In genomic region chr3:86135886-86136563, GRCm38 (mm10) we compare ENCODE assay signal across 22 mouse cellular contexts. TPM values are rescaled to one million over a fixed set of nuclear protein-coding genes. Genes with fewer than 3 reads are reported as not detected.
DNase-seq lines count a peak whose midpoint lies in the region; ATAC-seq lines count a peak whose summit lies in the region.
"Had no signal": no experiment of that assay in that cellular context is flagged by ENCODE, and none has a peak within 500 bp of the region (broad histone marks: within the 10 kb centered on the region; RNA-seq: fewer than 3 reads in every experiment).

No protein-coding gene starts in this region.

- no peak overlapping the region for H3K4me3 ChIP-seq in forebrain, embryonic 13.5 days
- H3K4me3 ChIP-seq in forebrain, embryonic 10.5 days, result no peak overlapping the region
- no peak overlapping the region for H3K4me3 ChIP-seq in midbrain, embryonic 11.5 days (ENCODE audit: low read depth, low read length)
- no peak overlapping the region for H3K4me3 ChIP-seq in midbrain, embryonic 10.5 days
- H3K4me3 ChIP-seq: embryonic facial prominence, embryonic 10.5 days; erythroblast, embryonic 14.5 days; heart, embryonic 10.5 days; limb, embryonic 12.5 days had no signal

- H3K9me3 ChIP-seq in forebrain, embryonic 13.5 days (replicated peaks), result no peaks in the 10 kb centered on the region
- no peaks in the 10 kb centered on the region for H3K9me3 ChIP-seq in forebrain, embryonic 10.5 days
- no peaks in the 10 kb centered on the region for H3K9me3 ChIP-seq in midbrain, embryonic 11.5 days (ENCODE audit: control insufficient read depth, low read length)
- no peaks in the 10 kb centered on the region for H3K9me3 ChIP-seq in midbrain, embryonic 10.5 days (replicated peaks)
- H3K9me3 ChIP-seq: embryonic facial prominence, embryonic 10.5 days; heart, embryonic 10.5 days; limb, embryonic 12.5 days had no signal

- peaks cover 10% of the 10 kb centered on the region for H3K4me1 ChIP-seq in forebrain, embryonic 13.5 days
- H3K4me1 ChIP-seq in forebrain, embryonic 10.5 days, result peaks cover 11% of the 10 kb centered on the region
- H3K4me1 ChIP-seq in midbrain, embryonic 11.5 days (ENCODE audit: control insufficient read depth, insufficient read depth, low read length), result peaks cover 5% of the 10 kb centered on the region; the same call in 1 of the 2 replicates
- H3K4me1 ChIP-seq in midbrain, embryonic 10.5 days, result peaks cover 8% of the 10 kb centered on the region

- no peak overlapping the region for H3K27ac ChIP-seq in forebrain, embryonic 13.5 days
- H3K27ac ChIP-seq in forebrain, embryonic 10.5 days, result no peak overlapping the region
- H3K27ac ChIP-seq in midbrain, embryonic 11.5 days (ENCODE audit: low read depth, low read length), result no peak overlapping the region
- H3K27ac ChIP-seq in midbrain, embryonic 10.5 days (replicated peaks), result no peak overlapping the region
- H3K27ac ChIP-seq: embryonic facial prominence, embryonic 10.5 days; heart, embryonic 10.5 days; hindbrain, embryonic 14.5 days; limb, embryonic 12.5 days had no signal

- H3K27me3 ChIP-seq in forebrain, embryonic 13.5 days, result no peaks in the 10 kb centered on the region
- no peaks in the 10 kb centered on the region for H3K27me3 ChIP-seq in forebrain, embryonic 10.5 days (ENCODE audit: poor library complexity, severe bottlenecking)
- H3K27me3 ChIP-seq in midbrain, embryonic 11.5 days (ENCODE audit: control insufficient read depth, insufficient read depth, low read length), result no peaks in the 10 kb centered on the region
- H3K27me3 ChIP-seq in midbrain, embryonic 10.5 days (ENCODE audit: low read depth, poor library complexity, severe bottlenecking), result no peaks in the 10 kb centered on the region
- H3K27me3 ChIP-seq: limb, embryonic 12.5 days had no signal

- H3K36me3 ChIP-seq in forebrain, embryonic 13.5 days (ENCODE audit: poor library complexity, severe bottlenecking), result peaks cover 69% of the 10 kb centered on the region
- peaks cover 72% of the 10 kb centered on the region for H3K36me3 ChIP-seq in forebrain, embryonic 10.5 days (replicated peaks)
- peaks cover 20% of the 10 kb centered on the region for H3K36me3 ChIP-seq in midbrain, embryonic 11.5 days (ENCODE audit: control insufficient read depth, insufficient read depth, low read length)
- peaks cover 70% of the 10 kb centered on the region for H3K36me3 ChIP-seq in midbrain, embryonic 10.5 days

- WGBS in forebrain, embryonic 13.5 days, result 91% methylated on average over 6 of the region's 6 CpGs
- WGBS in forebrain, embryonic 10.5 days, result 86% methylated on average over 6 of the region's 6 CpGs
- WGBS in midbrain, embryonic 11.5 days, result 87% methylated on average over 6 of the region's 6 CpGs
- WGBS in midbrain, embryonic 10.5 days, result 88% methylated on average over 6 of the region's 6 CpGs

- no peak overlapping the region for H3K4me2 ChIP-seq in forebrain, embryonic 13.5 days
- H3K4me2 ChIP-seq in midbrain, embryonic 11.5 days, result no peak overlapping the region
- H3K4me2 ChIP-seq: hindbrain, embryonic 14.5 days; limb, embryonic 12.5 days had no signal

- peak; percentile 41; the same call in 1 of the 2 replicates for ATAC-seq in forebrain, embryonic 13.5 days
- ATAC-seq in midbrain, embryonic 11.5 days (ENCODE audit: low FRiP score), result no peak
- 0 out of 2 replicates have a peak, but pooled peaks have one; percentile 27 for ATAC-seq in common myeloid progenitor, adult 5-6 weeks (replicated peaks; ENCODE audit: low read depth, poor library complexity, severe bottlenecking)
- peak; percentile 43 for ATAC-seq in megakaryocyte progenitor cell, adult 5-6 weeks (replicated peaks; ENCODE audit: poor library complexity)
- no peak for ATAC-seq in granulocyte monocyte progenitor cell, adult 5-6 weeks (replicated peaks; ENCODE audit: poor library complexity, severe bottlenecking)
- ATAC-seq: lung, postnatal 0 days had no signal

- no peak for DNase-seq in forebrain, embryonic 10.5 days (ENCODE audit: extremely low spot score, low spot score)
- peak; percentile 82 for DNase-seq in midbrain, embryonic 11.5 days (ENCODE audit: low spot score, missing footprints)
- DNase-seq in midbrain, embryonic 10.5 days (ENCODE audit: low spot score), result no peak
- DNase-seq in thymus, postnatal 14 days, result no peak
- DNase-seq: cerebellum, adult 11-12 months; cerebellum, postnatal 36 days; gastrocnemius, postnatal 25 days; heart, postnatal 14 days; kidney, adult 18-20 months; kidney, postnatal 25 days; right cerebral cortex, postnatal 25 days; thymus, postnatal 36 days had no signal

- no peak overlapping the region for H3K9ac ChIP-seq in forebrain, embryonic 13.5 days
- H3K9ac ChIP-seq in midbrain, embryonic 11.5 days (ENCODE audit: low read length), result no peak overlapping the region
- H3K9ac ChIP-seq: hindbrain, embryonic 14.5 days; limb, embryonic 12.5 days had no signal

RNA-seq across cellular contexts. Expression of gene Rps3a1, which starts 6.5 kb away (rescaled TPM):
- 840 and 952 TPM in 2 replicates for polyA plus RNA-seq in forebrain, embryonic 13.5 days (2015; fragmentation: Nextera tagmentation; extraction: Ambion mirVana)
- 1,154 and 1,165 TPM in 2 replicates for polyA plus RNA-seq in forebrain, embryonic 10.5 days (2016; fragmentation: Nextera tagmentation; extraction: Ambion mirVana)
- polyA plus RNA-seq in midbrain, embryonic 11.5 days (2014; fragmentation: Nextera tagmentation; extraction: Ambion mirVana), result 1,104 and 1,128 TPM in 2 replicates
- polyA plus RNA-seq in midbrain, embryonic 10.5 days (2016; fragmentation: Nextera tagmentation; extraction: Ambion mirVana), result 943 and 1,130 TPM in 2 replicates
- total RNA-seq in common myeloid progenitor, adult 5-6 weeks (2017), result 7,220 and 7,747 TPM in 2 replicates
- total RNA-seq in megakaryocyte progenitor cell, adult 5-6 weeks (2015), result 3,851 and 3,962 TPM in 2 replicates
- total RNA-seq in megakaryocyte progenitor cell, adult 5-6 weeks (2017), result 6,854 and 7,683 TPM in 2 replicates
- total RNA-seq in granulocyte monocyte progenitor cell, adult 5-6 weeks (2014; fragmentation: Nextera tagmentation), result 3,744 and 3,748 TPM in 2 replicates
- total RNA-seq in granulocyte monocyte progenitor cell, adult 5-6 weeks (2017), result 6,425 and 6,963 TPM in 2 replicates

Comparison
In these comparisons a context has a peak if more than half of its experiments do, and no peak if none do; other contexts are left out.
1. ATAC-seq: peak in forebrain, embryonic 13.5 days (single experiment), common myeloid progenitor, adult 5-6 weeks (single experiment) and megakaryocyte progenitor cell, adult 5-6 weeks (single experiment); none in midbrain, embryonic 11.5 days (single experiment) and granulocyte monocyte progenitor cell, adult 5-6 weeks (single experiment).